Mouse (Mus musculus) liver, adult (tissue): ENCODE data around the gene Timm9.

Experiments used
- GATA4 ChIP-seq: IDR thresholded peaks from 2 replicates; pipeline ENCODE4 v1.6.1; 2014; ENCODE audit warnings: mild to moderate bottlenecking, low read length; ENCODE audit not compliant: insufficient replicate concordance

Timm9 gene

DNA sequence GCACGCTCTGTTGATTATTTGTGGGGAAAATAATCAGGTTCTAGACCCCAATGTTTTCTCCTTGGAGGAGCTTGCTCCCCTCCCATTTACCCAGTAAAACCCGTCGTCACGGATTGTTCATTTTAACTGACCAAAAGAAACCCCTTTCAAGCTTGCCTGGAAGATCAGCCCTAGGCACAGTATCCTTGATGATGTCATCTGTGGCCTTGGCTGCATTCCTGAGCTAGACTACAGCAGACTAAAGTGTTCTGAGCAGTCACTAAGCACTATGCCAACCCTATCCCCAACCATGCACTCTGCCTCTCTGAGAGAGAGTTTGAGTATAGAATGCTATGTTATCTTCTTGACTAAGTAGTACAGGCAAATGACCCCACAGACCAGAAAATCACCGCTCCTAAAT, 20.1 kb downstream of the Timm9 start:
- TF ChIP-seq GATA4: no peak

DNA sequence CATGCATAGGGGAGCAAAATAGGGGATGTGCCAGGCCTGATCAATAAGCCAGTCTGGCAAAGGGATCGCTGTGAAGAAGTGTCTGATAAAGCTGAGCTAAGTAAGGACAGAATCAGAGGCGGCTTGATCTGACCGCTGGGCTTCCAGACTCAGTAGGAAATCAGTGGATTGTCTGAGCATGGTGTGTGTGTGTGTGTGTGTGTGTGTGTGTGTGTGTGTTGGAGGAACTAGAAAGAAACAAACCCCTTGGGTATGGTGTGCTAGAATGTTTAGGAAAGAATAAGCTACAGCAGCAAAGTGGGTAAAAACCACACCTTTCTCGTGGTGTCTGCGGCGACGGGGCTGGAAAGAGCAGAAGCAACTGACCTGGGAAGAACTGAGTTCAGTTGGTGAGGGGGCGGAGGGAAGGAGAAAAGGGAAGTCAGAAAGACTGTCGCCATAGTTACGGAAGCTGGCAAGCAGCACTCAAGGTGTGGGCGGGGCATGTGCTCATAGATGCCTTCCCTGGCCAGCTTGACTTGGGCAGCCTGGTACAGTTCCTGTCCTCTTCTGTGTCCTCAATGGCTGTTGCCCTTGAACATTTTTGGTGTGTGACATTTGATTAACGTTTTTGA, 22.7 kb downstream of the Timm9 start:
- TF ChIP-seq GATA4: no peak

DNA sequence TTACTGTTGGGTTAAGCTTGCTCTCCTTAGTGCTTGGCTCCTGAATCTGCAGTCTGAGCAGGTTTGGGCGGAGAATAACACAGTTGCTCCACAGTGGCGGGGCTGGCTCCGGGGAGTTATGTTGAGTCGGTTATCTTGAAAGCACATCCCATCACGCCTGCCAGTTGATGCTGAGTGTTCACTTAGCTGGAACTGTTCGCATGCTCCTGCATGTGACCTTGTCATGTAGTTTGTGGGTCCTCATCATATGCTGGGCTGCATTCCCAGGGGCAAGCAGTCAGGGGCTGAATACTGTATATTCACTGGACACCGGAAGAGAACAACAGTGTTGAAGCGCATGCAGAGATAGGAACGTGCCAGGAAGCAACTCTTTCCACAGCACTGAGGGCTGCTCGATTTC, 23.4 kb downstream of the Timm9 start:
- no peak for TF ChIP-seq GATA4

DNA sequence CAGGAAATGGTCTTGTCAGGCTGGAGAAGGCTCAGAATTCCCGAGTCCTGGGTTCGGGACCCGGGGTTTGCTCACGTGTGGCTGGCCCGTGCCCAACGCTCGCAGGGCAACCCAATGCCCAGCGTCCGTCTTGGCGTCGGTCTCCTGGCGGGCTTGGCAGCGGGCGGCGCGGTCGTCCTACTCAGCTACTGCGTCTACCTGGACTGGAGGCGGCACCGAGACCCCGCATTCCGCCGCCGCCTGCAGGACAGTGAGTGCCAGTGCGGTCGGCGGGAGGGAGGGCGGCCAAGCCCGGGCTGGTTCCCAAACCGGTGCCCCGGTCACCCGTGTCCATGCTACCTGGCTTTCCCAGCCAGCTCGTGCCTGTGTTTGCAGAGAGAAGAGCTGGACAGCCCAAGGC, 25.2 kb downstream of the Timm9 start, which contains the start of gene Tomm20l:
TSS of gene Tomm20l (plus strand) at position 98 of the 400 bp plus-strand sequence.
- TF ChIP-seq GATA4: no peak; the same call in 1 of the 2 replicates

DNA sequence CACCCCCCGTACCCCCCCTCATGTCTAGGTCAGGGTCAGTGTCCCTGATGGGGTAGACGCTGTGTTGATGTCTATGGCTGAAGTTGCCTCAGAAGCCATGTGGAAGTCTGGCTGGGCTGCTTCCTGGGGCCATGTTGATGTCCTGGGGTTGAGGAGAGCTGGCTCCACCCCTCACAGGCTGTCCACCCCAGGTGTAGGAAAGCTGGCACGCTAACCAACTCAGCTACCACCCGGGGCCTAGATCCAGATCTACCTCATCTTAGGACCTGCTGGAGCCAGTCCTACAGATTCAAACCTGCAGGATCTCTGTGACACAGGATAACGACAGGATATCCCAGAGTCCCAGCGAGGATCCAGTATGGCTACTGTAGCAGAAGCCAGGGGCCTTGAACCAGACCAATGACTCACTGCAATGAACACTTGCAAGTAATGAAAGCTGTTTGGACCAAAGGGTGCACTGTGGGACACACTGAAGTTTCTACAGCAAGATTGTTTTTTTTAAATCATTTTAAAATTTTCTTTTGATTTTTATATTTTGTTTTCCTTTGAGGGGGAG, 29.2 kb downstream of the Timm9 start:
- TF ChIP-seq GATA4: no peak

DNA sequence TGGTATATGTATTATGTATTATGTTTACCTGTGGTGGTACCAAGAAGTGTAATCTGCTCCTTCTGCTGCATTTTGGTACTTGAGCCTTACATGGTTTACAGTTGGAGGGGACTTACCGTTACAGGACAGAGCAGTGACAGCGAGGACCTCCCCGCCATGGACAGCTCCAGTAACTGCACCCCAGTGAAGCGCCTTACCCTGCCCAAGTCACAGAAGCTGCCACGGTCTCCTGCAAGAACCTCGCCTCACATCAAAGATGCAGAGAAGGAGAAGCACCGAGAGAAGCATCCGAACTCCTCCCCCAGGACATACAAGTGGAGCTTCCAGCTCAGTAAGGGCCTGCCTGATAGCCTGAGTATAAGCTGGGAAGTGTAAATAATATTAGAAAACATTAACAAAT, 50.2 kb downstream of the Timm9 start:
- no peak for TF ChIP-seq GATA4
